Mouse (Mus musculus): ENCODE data around the gene Fto.

Gene Fto

GRCm38 (mm10) chr8:91706533-91706932 lies 393.2 kb downstream of the Fto start:
- DNase-seq: peak; percentile 14

DNA sequence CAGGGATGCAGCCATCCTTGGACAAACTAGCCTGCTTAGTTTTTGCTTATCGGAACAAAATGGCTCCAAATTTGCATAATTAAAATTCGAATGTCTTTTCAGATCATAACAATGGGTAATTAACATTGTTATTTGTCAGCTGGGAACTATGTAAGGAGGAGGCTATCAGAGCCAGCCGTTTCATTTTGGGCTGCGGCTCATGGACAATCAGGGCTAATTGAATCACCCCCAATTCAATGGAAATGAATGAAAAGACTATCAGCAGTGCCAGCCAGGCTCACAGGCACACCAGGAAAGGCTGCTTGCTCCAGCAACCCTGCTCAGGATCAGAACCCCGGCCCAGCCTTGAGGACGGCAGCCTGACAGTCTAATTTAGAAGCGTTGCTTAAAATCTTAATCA lies 395.3 kb downstream of the Fto start:
- DNase-seq: no peak

GRCm38 (mm10) chr8:91709768-91710167 lies 396.4 kb downstream of the Fto start:
- DNase-seq: no peak

DNA sequence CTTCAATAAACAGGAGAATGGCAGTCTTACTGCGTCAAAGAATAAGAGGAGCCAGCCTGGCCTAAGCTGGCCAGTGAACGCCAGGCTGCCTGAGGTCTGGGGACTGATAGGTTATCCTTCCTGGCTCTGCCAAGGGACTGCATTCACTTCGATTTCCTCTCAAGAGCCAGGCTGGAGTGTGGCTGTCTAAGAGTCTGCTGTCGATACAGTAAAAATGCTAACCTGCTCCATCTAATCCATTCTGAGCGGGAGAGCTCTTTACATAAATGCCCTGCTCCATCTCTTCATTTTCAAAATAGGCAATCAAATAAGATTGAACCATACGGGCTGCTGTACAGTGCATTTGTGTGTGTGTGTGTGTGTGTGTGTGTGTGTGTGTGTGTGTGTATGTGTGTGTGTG lies 397.9 kb downstream of the Fto start:
- DNase-seq: no peak

DNA sequence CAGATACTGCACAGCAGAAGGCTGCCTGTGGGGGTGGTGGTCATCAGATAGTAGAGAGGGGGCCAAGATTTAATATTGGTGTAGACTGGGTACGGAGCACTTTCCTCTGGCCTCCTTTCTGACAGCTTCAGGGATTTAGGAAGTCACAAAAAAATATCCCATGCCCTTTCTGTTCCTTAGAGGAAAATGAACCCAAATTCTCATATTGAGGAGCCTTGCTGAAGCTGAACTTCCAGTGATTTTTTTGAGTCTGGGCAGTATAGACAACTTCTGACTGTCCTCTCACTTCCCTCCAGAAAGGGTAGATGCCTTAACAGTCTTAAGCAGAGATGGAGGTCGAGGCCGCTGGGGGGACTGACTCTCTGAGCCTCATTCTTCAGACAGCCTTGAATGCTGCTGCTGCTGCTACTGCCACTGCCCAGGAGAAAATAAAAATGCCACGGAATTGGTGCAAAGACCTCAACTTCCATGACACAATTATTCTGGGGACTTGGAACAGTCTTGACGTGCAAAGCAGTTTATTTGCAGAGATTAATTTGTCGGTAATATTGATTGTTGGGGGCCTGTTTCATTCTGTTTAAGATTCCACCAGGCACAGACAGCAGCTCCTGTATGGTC lies 398.8 kb downstream of the Fto start:
- DNase-seq: no peak

DNA sequence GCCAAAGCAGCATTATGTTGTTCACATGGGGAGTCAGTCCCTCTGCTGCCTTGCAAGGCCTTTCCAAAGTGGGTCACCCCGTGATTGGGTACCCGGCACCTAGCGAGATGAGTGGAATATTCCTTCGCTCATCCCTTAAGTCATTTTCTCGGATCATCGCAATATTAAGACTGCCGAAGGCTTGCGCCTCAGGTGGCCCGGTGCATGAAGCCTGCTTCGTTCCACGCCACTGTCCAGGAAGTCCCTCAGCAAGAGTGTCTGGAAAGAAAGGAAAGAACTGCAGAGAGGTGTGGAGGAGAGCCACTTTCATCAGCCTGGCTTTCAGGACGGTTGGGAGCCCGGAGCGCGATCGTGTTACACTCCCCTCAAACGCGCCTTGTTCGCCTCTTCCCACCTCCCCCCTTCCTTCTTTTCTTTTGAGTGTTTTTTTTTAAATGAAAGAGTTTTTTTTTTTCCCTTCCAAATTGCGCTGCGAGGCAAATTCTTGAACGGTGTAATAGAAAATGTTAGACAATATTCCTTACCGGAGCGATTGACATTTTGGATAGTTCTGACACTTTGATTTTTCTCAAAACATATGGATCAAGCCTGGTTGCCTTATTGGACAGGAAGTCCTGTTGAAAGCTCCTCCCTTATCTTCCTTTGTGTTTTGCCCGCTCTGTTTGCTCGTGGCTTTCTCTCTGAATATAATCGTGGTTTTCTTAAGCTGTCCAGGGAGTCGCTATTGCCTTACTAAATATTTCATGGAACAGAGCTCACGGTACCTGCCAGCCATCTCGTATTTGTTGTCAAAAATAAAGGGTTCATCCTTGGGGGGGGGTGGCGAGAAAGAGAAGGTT lies 399.6 kb downstream of the Fto start:
- DNase-seq: peak; percentile 7

DNA sequence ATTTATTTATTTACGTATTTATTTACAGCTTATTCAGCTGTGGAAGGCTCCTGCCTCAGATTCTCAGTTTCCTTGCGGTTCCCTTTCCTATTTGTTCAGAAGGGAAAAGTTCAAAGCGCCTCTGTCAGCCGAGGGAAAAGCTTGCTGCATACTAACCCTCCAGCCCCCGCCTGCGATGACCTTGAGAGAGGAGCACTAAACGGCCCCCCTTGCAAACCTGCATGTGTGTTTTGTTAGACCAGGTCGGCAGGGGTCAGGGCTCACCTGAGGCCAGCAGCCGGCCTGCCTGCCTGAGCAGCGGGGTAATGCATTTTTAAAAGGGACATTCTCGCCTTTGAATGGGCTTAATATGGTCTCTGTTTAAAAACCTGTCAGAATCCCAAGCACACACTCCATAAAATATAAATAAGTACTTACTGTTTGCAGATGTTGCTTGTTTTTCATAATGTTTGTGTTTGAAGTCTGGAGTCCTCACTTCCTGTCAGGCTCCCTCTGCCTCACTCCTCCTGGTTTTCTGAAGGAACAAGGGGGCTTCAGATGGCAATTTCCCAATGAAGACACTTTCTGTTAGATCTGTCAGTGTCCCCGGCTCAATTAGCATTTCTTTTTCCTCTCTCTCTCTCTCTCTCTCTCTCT lies 400.5 kb downstream of the Fto start:
- peak; percentile 56 for DNase-seq

DNA sequence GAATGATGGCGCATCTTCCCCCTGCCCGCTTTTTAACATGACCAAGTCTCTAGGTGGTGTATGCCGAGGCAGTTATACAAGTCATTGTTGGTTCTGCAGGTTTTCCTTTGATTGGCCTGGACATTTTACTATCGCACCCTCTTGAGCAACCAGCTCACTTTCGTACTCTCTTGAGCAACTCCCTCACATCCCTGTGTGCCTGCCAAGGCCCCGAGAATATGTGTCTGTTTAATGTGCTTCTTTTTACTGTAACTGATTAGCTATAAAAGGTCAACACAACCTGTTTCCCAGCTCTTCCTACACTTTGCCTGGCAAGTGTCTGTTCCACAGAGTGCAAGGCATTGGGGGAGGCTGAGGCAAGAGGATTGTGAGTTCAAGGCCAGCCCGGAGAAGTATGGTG lies 401.4 kb downstream of the Fto start:
- no peak for DNase-seq

GRCm38 (mm10) chr8:91715387-91716085 lies 402.2 kb downstream of the Fto start:
- no peak for DNase-seq
